Mouse (Mus musculus) right cerebral cortex, postnatal 4 days (tissue): ENCODE measurements around the gene Prkab2.

Source experiments
- DNase-seq: peaks from one replicate; pipeline ENCODE4 v3.0.0-alpha.2; 2022

Prkab2 gene

GRCm38 (mm10) chr3:97693806-97694205, 35.8 kb downstream of the Prkab2 start:
- no peak for DNase-seq

- DNase-seq = no peak
These were observed 38.9 kb downstream of the Prkab2 start for GRCm38 (mm10) chr3:97696866-97697265.

GRCm38 (mm10) chr3:97697291-97697690, 39.3 kb downstream of the Prkab2 start:
- no peak for DNase-seq

- DNase-seq = no peak
These were observed 41.1 kb downstream of the Prkab2 start for GRCm38 (mm10) chr3:97699061-97699460.

- DNase-seq = no peak
These were observed 43.2 kb downstream of the Prkab2 start for GRCm38 (mm10) chr3:97701198-97701597.

GRCm38 (mm10) chr3:97702448-97703080, 44.6 kb downstream of the Prkab2 start:
- DNase-seq = no peak

- no peak for DNase-seq
These were observed 47.5 kb downstream of the Prkab2 start for GRCm38 (mm10) chr3:97705508-97705907.

GRCm38 (mm10) chr3:97706561-97706960, 48.6 kb downstream of the Prkab2 start:
- no peak for DNase-seq

- DNase-seq = no peak
These were observed 52.1 kb downstream of the Prkab2 start for GRCm38 (mm10) chr3:97710134-97710533.

- DNase-seq = no peak
These were observed 52.9 kb downstream of the Prkab2 start for GRCm38 (mm10) chr3:97710881-97711280.

- no peak for DNase-seq
These were observed 57.9 kb downstream of the Prkab2 start for GRCm38 (mm10) chr3:97715922-97716321.

GRCm38 (mm10) chr3:97719116-97719515, 61.1 kb downstream of the Prkab2 start:
- DNase-seq = no peak
